Mouse (Mus musculus): ENCODE measurements at regions not wholly inside any gene's neighbourhood (a gene's known extent, or its start where the extent isn't known, plus 50 kb on each side); places are given as distances from the start of the nearest gene placed in this dataset.

GRCm38 (mm10) chr11:117036977-117037376 is 78.0 kb upstream of the Sec14l1 start:
- Histone ChIP-seq H3K9ac (no peak overlapping the region), H3K4me3 (no peak overlapping the region), H3K4me2 (no peak overlapping the region), H3K27me3 (no peaks in the 10 kb centered on the region), H3K4me1 (replicated peaks) (peaks cover 50% of the 10 kb centered on the region), H3K27ac (replicated peaks) (peak overlapping the region; percentile 75; the same call in 1 of the 2 replicates), H3K9me3 (no peaks in the 10 kb centered on the region), H3K36me3 (no peaks in the 10 kb centered on the region)
- WGBS, result 68% methylated on average over 7 of the region's 7 CpGs
- no peak for ATAC-seq (ENCODE audit: low read depth)

DNA sequence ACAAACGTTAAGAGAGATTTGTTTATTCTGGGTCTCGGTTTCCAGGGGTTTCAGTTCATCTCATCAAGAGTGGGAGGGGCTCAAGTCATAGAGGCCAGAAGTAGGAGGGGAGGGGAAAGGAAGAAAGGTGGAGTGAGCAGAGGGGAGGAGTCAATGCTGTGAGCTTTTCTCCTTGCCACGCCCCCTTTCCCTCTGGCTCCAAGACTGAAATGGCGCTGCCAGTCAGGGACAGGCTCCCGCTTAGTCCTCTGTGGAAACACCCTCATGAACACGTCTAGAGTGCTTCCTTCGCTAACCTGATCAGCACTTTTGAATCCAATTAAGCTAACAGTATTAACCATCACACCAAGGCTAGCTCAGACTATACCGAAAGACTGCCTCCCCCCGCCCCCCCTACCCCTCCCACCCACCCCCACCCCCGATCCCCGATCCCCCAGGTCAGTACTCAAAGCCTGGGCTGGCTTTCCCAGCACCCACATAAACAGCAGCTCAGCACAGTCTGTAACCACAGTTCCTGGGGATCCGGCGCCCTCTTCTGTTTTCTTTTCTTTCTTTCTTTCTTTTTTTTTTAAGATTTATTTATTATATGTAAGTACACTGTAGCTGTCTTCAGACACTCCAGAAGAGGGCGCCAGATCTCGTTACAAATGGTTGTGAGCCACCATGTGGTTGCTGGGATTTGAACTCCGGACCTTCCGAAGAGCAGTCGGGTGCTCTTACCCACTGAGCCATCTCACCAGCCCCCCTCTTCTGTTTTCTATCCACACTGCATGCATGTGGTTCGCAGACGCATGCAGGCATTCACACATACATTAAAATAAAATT is 76.5 kb upstream of the Sec14l1 start:
- Histone ChIP-seq H3K4me3 (no peak overlapping the region), H3K9me3 (no peaks in the 10 kb centered on the region), H3K4me1 (replicated peaks) (peaks cover 63% of the 10 kb centered on the region), H3K36me3 (no peaks in the 10 kb centered on the region), H3K27me3 (0 out of 2 replicates have a peak, but pooled peaks cover 9% of the 10 kb centered on the region), H3K27ac (replicated peaks) (peak overlapping the region; percentile 33; the same call in 1 of the 2 replicates), H3K4me2 (no peak overlapping the region), H3K9ac (no peak overlapping the region)
- 44% methylated on average over 20 of the region's 20 CpGs for WGBS
- ATAC-seq (ENCODE audit: low read depth), result no peak

- Histone ChIP-seq H3K27ac (replicated peaks) (no peak overlapping the region), H3K4me1 (replicated peaks) (peaks cover 59% of the 10 kb centered on the region), H3K4me3 (no peak overlapping the region), H3K9me3 (no peaks in the 10 kb centered on the region), H3K36me3 (no peaks in the 10 kb centered on the region), H3K9ac (peak overlapping the region; percentile 22; the same call in 1 of the 2 replicates), H3K27me3 (0 out of 2 replicates have a peak, but pooled peaks cover 9% of the 10 kb centered on the region), H3K4me2 (no peak overlapping the region)
- 18% methylated on average over 4 of the region's 4 CpGs for WGBS
- ATAC-seq (ENCODE audit: low read depth), result no peak
Observed at GRCm38 (mm10) chr11:117040829-117041228, 74.1 kb upstream of the Sec14l1 start.

GRCm38 (mm10) chr11:117042336-117042735 is 72.6 kb upstream of the Sec14l1 start:
- no peak overlapping the region for H3K4me3 ChIP-seq
- H3K27ac ChIP-seq (replicated peaks), result no peak overlapping the region
- no peak overlapping the region for H3K4me2 ChIP-seq
- H3K4me1 ChIP-seq (replicated peaks), result peaks cover 54% of the 10 kb centered on the region
- no peaks in the 10 kb centered on the region for H3K36me3 ChIP-seq
- H3K9ac ChIP-seq, result no peak overlapping the region
- 0 out of 2 replicates have a peak, but pooled peaks cover 9% of the 10 kb centered on the region for H3K27me3 ChIP-seq
- WGBS, result 81% methylated on average over 5 of the region's 5 CpGs
- no peak for ATAC-seq (ENCODE audit: low read depth)
- no peaks in the 10 kb centered on the region for H3K9me3 ChIP-seq

- Histone ChIP-seq H3K4me1 (replicated peaks) (peaks cover 58% of the 10 kb centered on the region), H3K4me2 (no peak overlapping the region), H3K4me3 (no peak overlapping the region), H3K36me3 (no peaks in the 10 kb centered on the region), H3K27me3 (0 out of 2 replicates have a peak, but pooled peaks cover 9% of the 10 kb centered on the region), H3K9ac (peak overlapping the region; percentile 38; the same call in 1 of the 2 replicates), H3K27ac (replicated peaks) (no peak overlapping the region), H3K9me3 (no peaks in the 10 kb centered on the region)
- 10% methylated on average over 8 of the region's 8 CpGs for WGBS
- ATAC-seq (ENCODE audit: low read depth), result 0 out of 2 replicates have a peak, but pooled peaks have one; percentile 24
Observed at GRCm38 (mm10) chr11:117043524-117043923, 71.4 kb upstream of the Sec14l1 start.

DNA sequence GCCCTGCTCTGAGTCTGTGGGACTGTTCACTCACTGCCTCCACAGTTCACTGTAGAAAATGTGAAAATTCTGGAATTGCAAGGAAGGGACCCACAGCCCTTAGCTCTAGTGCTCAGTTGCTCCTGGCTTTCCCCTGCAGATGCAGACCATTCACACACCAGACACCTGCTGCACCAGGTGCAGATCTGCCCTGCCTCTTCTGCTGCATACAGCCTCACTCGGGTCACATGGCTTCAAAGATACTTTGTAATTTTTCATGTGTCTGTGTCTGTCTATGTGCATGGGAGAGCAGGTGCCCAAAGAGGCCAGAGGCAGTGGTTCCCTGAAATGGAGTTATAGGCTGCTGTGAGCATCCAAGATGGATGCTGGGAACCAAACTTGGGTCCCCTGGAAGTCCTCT is 70.2 kb upstream of the Sec14l1 start:
- no peak overlapping the region for H3K4me3 ChIP-seq
- ATAC-seq (ENCODE audit: low read depth), result no peak
- H3K4me2 ChIP-seq, result no peak overlapping the region
- no peaks in the 10 kb centered on the region for H3K9me3 ChIP-seq
- no peak overlapping the region for H3K9ac ChIP-seq
- 87% methylated on average over 1 of the region's 1 CpGs for WGBS
- H3K27me3 ChIP-seq, result 0 out of 2 replicates have a peak, but pooled peaks cover 9% of the 10 kb centered on the region
- H3K4me1 ChIP-seq (replicated peaks), result peaks cover 57% of the 10 kb centered on the region
- no peaks in the 10 kb centered on the region for H3K36me3 ChIP-seq
- no peak overlapping the region for H3K27ac ChIP-seq (replicated peaks)

- H3K9me3 ChIP-seq, result no peaks in the 10 kb centered on the region
- ATAC-seq (ENCODE audit: low read depth), result no peak
- H3K36me3 ChIP-seq, result no peaks in the 10 kb centered on the region
- peaks cover 40% of the 10 kb centered on the region for H3K4me1 ChIP-seq (replicated peaks)
- H3K27me3 ChIP-seq, result 0 out of 2 replicates have a peak, but pooled peaks cover 9% of the 10 kb centered on the region
- WGBS, result 93% methylated on average over 5 of the region's 5 CpGs
- peak overlapping the region; percentile 90 for H3K27ac ChIP-seq (replicated peaks)
- no peak overlapping the region for H3K4me3 ChIP-seq
- no peak overlapping the region for H3K4me2 ChIP-seq
- 0 out of 2 replicates have a peak overlapping the region, but pooled peaks have one; percentile 57 for H3K9ac ChIP-seq
Observed at GRCm38 (mm10) chr11:117046636-117047035, 68.3 kb upstream of the Sec14l1 start.

- peak; percentile 73 for ATAC-seq (ENCODE audit: low read depth)
- Histone ChIP-seq H3K27ac (replicated peaks) (peak overlapping the region; percentile 90), H3K4me3 (no peak overlapping the region), H3K36me3 (no peaks in the 10 kb centered on the region), H3K9me3 (no peaks in the 10 kb centered on the region), H3K27me3 (0 out of 2 replicates have a peak, but pooled peaks cover 7% of the 10 kb centered on the region), H3K4me2 (peak overlapping the region; percentile 30), H3K9ac (peak overlapping the region; percentile 57), H3K4me1 (replicated peaks) (peaks cover 35% of the 10 kb centered on the region)
- 10% methylated on average over 22 of the region's 22 CpGs for WGBS
Observed at GRCm38 (mm10) chr11:117047172-117047950, 67.6 kb upstream of the Sec14l1 start.

- Histone ChIP-seq H3K4me3 (no peak overlapping the region), H3K9ac (no peak overlapping the region), H3K4me2 (no peak overlapping the region), H3K36me3 (no peaks in the 10 kb centered on the region), H3K9me3 (no peaks in the 10 kb centered on the region), H3K27me3 (no peaks in the 10 kb centered on the region), H3K4me1 (replicated peaks) (peaks cover 21% of the 10 kb centered on the region), H3K27ac (replicated peaks) (no peak overlapping the region)
- no peak for ATAC-seq (ENCODE audit: low read depth)
- 77% methylated on average over 3 of the region's 3 CpGs for WGBS
Observed at GRCm38 (mm10) chr11:117048911-117049310, 66.1 kb upstream of the Sec14l1 start.

DNA sequence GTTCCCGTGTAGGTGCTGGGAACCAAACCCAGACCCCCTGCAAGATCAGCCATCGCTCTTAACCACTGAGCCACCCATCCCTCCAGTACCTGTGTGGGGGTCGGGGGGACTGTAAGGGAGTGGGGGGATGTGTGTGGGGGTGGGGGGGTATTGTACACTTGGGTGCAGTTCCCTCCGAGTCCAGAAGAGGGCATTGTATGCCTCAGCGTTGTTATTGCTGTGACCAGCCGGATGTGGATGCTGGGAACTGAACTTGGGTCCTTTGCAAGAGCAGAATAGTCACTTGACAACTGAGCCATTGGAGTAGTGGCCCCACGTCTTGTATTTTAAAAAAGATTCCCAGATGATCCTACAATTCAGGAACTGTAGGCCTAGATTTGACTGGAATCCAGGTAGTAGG is 64.2 kb upstream of the Sec14l1 start:
- Histone ChIP-seq H3K4me2 (no peak overlapping the region), H3K4me1 (replicated peaks) (peaks cover 21% of the 10 kb centered on the region)

GRCm38 (mm10) chr11:117056958-117057357 is 58.0 kb upstream of the Sec14l1 start:
- no peaks in the 10 kb centered on the region for H3K36me3 ChIP-seq
- peaks cover 6% of the 10 kb centered on the region; the same call in 1 of the 2 replicates for H3K27me3 ChIP-seq
- no peaks in the 10 kb centered on the region for H3K9me3 ChIP-seq
- WGBS, result 8% methylated on average over 9 of the region's 9 CpGs
- peak; percentile 44 for ATAC-seq (ENCODE audit: low read depth)
- H3K4me3 ChIP-seq, result no peak overlapping the region
- H3K4me1 ChIP-seq (replicated peaks), result peaks cover 33% of the 10 kb centered on the region
- H3K9ac ChIP-seq, result peak overlapping the region; percentile 60
- H3K4me2 ChIP-seq, result no peak overlapping the region
- H3K27ac ChIP-seq (replicated peaks), result peak overlapping the region; percentile 78

More for the DNA sequence above, 64.2 kb upstream of the Sec14l1 start:
- no peak for ATAC-seq (ENCODE audit: low read depth)
- H3K27me3 ChIP-seq, result no peaks in the 10 kb centered on the region
- no peaks in the 10 kb centered on the region for H3K9me3 ChIP-seq
- 91% methylated on average over 7 of the region's 7 CpGs for WGBS
- no peak overlapping the region for H3K9ac ChIP-seq
- no peaks in the 10 kb centered on the region for H3K36me3 ChIP-seq
- no peak overlapping the region for H3K27ac ChIP-seq (replicated peaks)
- H3K4me3 ChIP-seq, result no peak overlapping the region

- H3K4me1 ChIP-seq (replicated peaks), result peaks cover 35% of the 10 kb centered on the region
- ATAC-seq (ENCODE audit: low read depth), result peak; percentile 51
- H3K9me3 ChIP-seq, result no peaks in the 10 kb centered on the region
- no peak overlapping the region for H3K4me2 ChIP-seq
- peaks cover 6% of the 10 kb centered on the region; the same call in 1 of the 2 replicates for H3K27me3 ChIP-seq
- H3K9ac ChIP-seq, result peak overlapping the region; percentile 60
- no peak overlapping the region for H3K4me3 ChIP-seq
- no peaks in the 10 kb centered on the region for H3K36me3 ChIP-seq
- WGBS, result 35% methylated on average over 7 of the region's 7 CpGs
- H3K27ac ChIP-seq (replicated peaks), result peak overlapping the region; percentile 78
Observed at GRCm38 (mm10) chr11:117057451-117057850, 57.5 kb upstream of the Sec14l1 start.
